Mouse (Mus musculus) myocyte (in vitro differentiated cells): Measurements from ENCODE around the gene Foxi3. TPM values are rescaled to one million over a fixed set of nuclear protein-coding genes. Genes with fewer than 3 reads are reported as not detected.

Experiments
- H3K27me3 ChIP-seq: one replicate; pipeline ENCODE4 v1.6.1; 2011; ENCODE audit not compliant: control insufficient read depth, insufficient read depth, insufficient read length
- H3K36me3 ChIP-seq: one replicate; pipeline ENCODE4 v1.6.1; 2011; ENCODE audit not compliant: control insufficient read depth, insufficient read depth
- H3K4me2 ChIP-seq: one replicate; pipeline ENCODE4 v1.6.1; 2011; ENCODE audit warnings: low read depth, control low read depth
- H3K4me3 ChIP-seq: one replicate; pipeline ENCODE4 v1.5.1; 2011; ENCODE audit warnings: mild to moderate bottlenecking, control low read depth, moderate library complexity
- H3K79me2 ChIP-seq: one replicate; pipeline ENCODE4 v1.6.1; 2011; ENCODE audit not compliant: control insufficient read depth, insufficient read depth
- H3ac ChIP-seq: one replicate; pipeline ENCODE4 v1.6.1; 2011; ENCODE audit not compliant: control insufficient read depth, insufficient read length
- CEBPB ChIP-seq: IDR thresholded peaks from 2 replicates; pipeline ENCODE4 v1.6.1; 2011; ENCODE audit warnings: mild to moderate bottlenecking, moderate library complexity; ENCODE audit not compliant: poor library complexity, insufficient read depth, severe bottlenecking
- E2F4 ChIP-seq: IDR thresholded peaks from one replicate; pipeline ENCODE4 v1.6.1; 2011; ENCODE audit warnings: mild to moderate bottlenecking, control low read depth, moderate library complexity; ENCODE audit not compliant: insufficient read depth
- MAX ChIP-seq: IDR thresholded peaks from one replicate; pipeline ENCODE4 v1.6.1; 2011; ENCODE audit warnings: low read depth, mild to moderate bottlenecking, control low read depth
- MYOD1 ChIP-seq, 3 experiments: IDR thresholded peaks; one replicate each; pipeline ENCODE4 v1.6.1; 2011; ENCODE audit warnings: control low read depth in 2 of 3, low read depth in 2 of 3, mild to moderate bottlenecking in 2 of 3, moderate library complexity in 1 of 3; ENCODE audit not compliant: insufficient read length in 2 of 3, control insufficient read depth in 1 of 3
- MYOG ChIP-seq, 3 experiments: IDR thresholded peaks; one replicate each; pipeline ENCODE4 v1.6.1; 2011; ENCODE audit warnings: control low read depth in 2 of 3, low read depth in 2 of 3, mild to moderate bottlenecking in 2 of 3; ENCODE audit not compliant: insufficient read length in 2 of 3, control insufficient read depth in 1 of 3, insufficient read depth in 1 of 3
- POLR2A ChIP-seq: IDR thresholded peaks from one replicate; pipeline ENCODE4 v1.6.1; 2011; ENCODE audit warnings: low read depth, mild to moderate bottlenecking, control low read depth, moderate library complexity; ENCODE audit not compliant: insufficient read length
- POLR2AphosphoS2 ChIP-seq: IDR thresholded peaks from one replicate; pipeline ENCODE4 v1.6.1; 2011; ENCODE audit warnings: low read depth, control low read depth; ENCODE audit not compliant: insufficient read length
- REST ChIP-seq: IDR thresholded peaks from one replicate; pipeline ENCODE4 v1.6.1; 2011; ENCODE audit warnings: mild to moderate bottlenecking, control low read depth, moderate library complexity; ENCODE audit not compliant: insufficient read depth, insufficient read length
- SRF ChIP-seq: IDR thresholded peaks from one replicate; pipeline ENCODE4 v1.6.1; 2011; ENCODE audit warnings: low read depth; ENCODE audit not compliant: control insufficient read depth, insufficient read length
- TCF12 ChIP-seq: IDR thresholded peaks from one replicate; pipeline ENCODE4 v1.6.1; 2011; ENCODE audit warnings: mild to moderate bottlenecking, control low read depth; ENCODE audit not compliant: poor library complexity, insufficient read depth, severe bottlenecking
- TCF3 ChIP-seq: IDR thresholded peaks from one replicate; pipeline ENCODE4 v1.6.1; 2011; ENCODE audit warnings: low read depth, control low read depth; ENCODE audit not compliant: insufficient read length
- USF1 ChIP-seq: IDR thresholded peaks from one replicate; pipeline ENCODE4 v1.6.1; 2011; ENCODE audit warnings: low read depth, mild to moderate bottlenecking, control low read depth, moderate library complexity
- polyA plus RNA-seq: library from polyadenylated mRNA; unstranded; fragments of >200 nt; fragmentation: generic; extraction: Trizol; gene quantifications from one replicate; pipeline ENCODE4 v1.2.1, GENCODE M21; 2012; ENCODE audit warnings: missing spikeins

The Foxi3 gene
- polyA plus RNA-seq: not detected

- TF ChIP-seq USF1 (no peak), POLR2A (no peak), MYOG (IDR thresholded peaks at IDR 0.05; ENCODE audit: control insufficient read depth in 1 of 3, insufficient read depth in 1 of 3, insufficient read length in 2 of 3, low read depth in 2 of 3) (no peak), REST (no peak), MYOD1 (IDR thresholded peaks at IDR 0.05; ENCODE audit: control insufficient read depth in 1 of 3, insufficient read length in 2 of 3, low read depth in 2 of 3) (no peak), SRF (no peak)
- H3K4me3 ChIP-seq: no peak within 1 kb of the TSS
- no peaks in the 10 kb centered on the region for H3K79me2 ChIP-seq
- no peaks in the 10 kb centered on the region for H3K36me3 ChIP-seq
- H3K27me3 ChIP-seq: peaks cover 23% of the 10 kb centered on the region
- H3K4me2 ChIP-seq: no peak within 1 kb of the TSS
- H3ac ChIP-seq: no peak within 1 kb of the TSS
These were observed at the start of gene Foxi3 for GRCm38 (mm10) chr6:70956285-70956912. Gene Foxi3 (plus strand): TSS chr6:70956531.

- H3K79me2 ChIP-seq: no peaks in the 10 kb centered on the region
- H3K27me3 ChIP-seq: peaks cover 15% of the 10 kb centered on the region
- no peak for TF ChIP-seq REST
- TF ChIP-seq POLR2A: no peak
- TF ChIP-seq TCF3: no peak
- TF ChIP-seq USF1: no peak
- no peak for TF ChIP-seq E2F4
- TF ChIP-seq POLR2AphosphoS2: no peak
- no peak for TF ChIP-seq MYOD1 (IDR thresholded peaks at IDR 0.05; ENCODE audit: control insufficient read depth in 1 of 3, insufficient read length in 2 of 3, low read depth in 2 of 3)
- TF ChIP-seq MYOG (IDR thresholded peaks at IDR 0.05; ENCODE audit: control insufficient read depth in 1 of 3, insufficient read depth in 1 of 3, insufficient read length in 2 of 3, low read depth in 2 of 3): no peak
- no peak for TF ChIP-seq CEBPB
- no peak for TF ChIP-seq MAX
- TF ChIP-seq TCF12: no peak
- TF ChIP-seq SRF: no peak
These were observed 46.8 kb upstream of the Foxi3 start for GRCm38 (mm10) chr6:70909572-70909971.

GRCm38 (mm10) chr6:70910285-70910684, 46.0 kb upstream of the Foxi3 start:
- no peaks in the 10 kb centered on the region for H3K79me2 ChIP-seq
- H3K27me3 ChIP-seq: peaks cover 15% of the 10 kb centered on the region
- H3ac ChIP-seq: no peak overlapping the region
- H3K4me3 ChIP-seq: no peak overlapping the region
- no peak for TF ChIP-seq TCF3
- no peak for TF ChIP-seq POLR2AphosphoS2
- no peak for TF ChIP-seq SRF
- TF ChIP-seq MYOD1 (IDR thresholded peaks at IDR 0.05; ENCODE audit: control insufficient read depth in 1 of 3, insufficient read length in 2 of 3, low read depth in 2 of 3): no peak
- TF ChIP-seq POLR2A: no peak
- TF ChIP-seq E2F4: no peak
- no peak for TF ChIP-seq USF1
- TF ChIP-seq MYOG (IDR thresholded peaks at IDR 0.05; ENCODE audit: control insufficient read depth in 1 of 3, insufficient read depth in 1 of 3, insufficient read length in 2 of 3, low read depth in 2 of 3): no peak
- TF ChIP-seq TCF12: no peak
- TF ChIP-seq MAX: no peak
- no peak for TF ChIP-seq REST
- TF ChIP-seq CEBPB: no peak
- H3K4me2 ChIP-seq: no peak overlapping the region
- no peaks in the 10 kb centered on the region for H3K36me3 ChIP-seq

More at GRCm38 (mm10) chr6:70909572-70909971, 46.8 kb upstream of the Foxi3 start:
- Histone ChIP-seq H3K4me3 (no peak overlapping the region), H3K4me2 (no peak overlapping the region), H3ac (no peak overlapping the region), H3K36me3 (no peaks in the 10 kb centered on the region)

- Histone ChIP-seq H3ac (no peak overlapping the region), H3K36me3 (no peaks in the 10 kb centered on the region), H3K79me2 (no peaks in the 10 kb centered on the region), H3K4me2 (peak overlapping the region; percentile 36), H3K27me3 (peaks cover 15% of the 10 kb centered on the region), H3K4me3 (no peak overlapping the region)
- TF ChIP-seq CEBPB (no peak), MYOG (IDR thresholded peaks at IDR 0.05; ENCODE audit: control insufficient read depth in 1 of 3, insufficient read depth in 1 of 3, insufficient read length in 2 of 3, low read depth in 2 of 3) (no peak)
These were observed 44.5 kb upstream of the Foxi3 start for GRCm38 (mm10) chr6:70911668-70912395.

- H3K4me2 ChIP-seq: no peak overlapping the region
- TF ChIP-seq POLR2AphosphoS2: no peak
- no peak for TF ChIP-seq REST
- no peak for TF ChIP-seq SRF
- no peak for TF ChIP-seq MYOD1 (IDR thresholded peaks at IDR 0.05; ENCODE audit: control insufficient read depth in 1 of 3, insufficient read length in 2 of 3, low read depth in 2 of 3)
- no peak for TF ChIP-seq MAX
- no peak for TF ChIP-seq TCF12
- no peak for TF ChIP-seq TCF3
- no peak for TF ChIP-seq USF1
- TF ChIP-seq E2F4: no peak
- TF ChIP-seq CEBPB: no peak
- no peak for TF ChIP-seq POLR2A
- TF ChIP-seq MYOG (IDR thresholded peaks at IDR 0.05; ENCODE audit: control insufficient read depth in 1 of 3, insufficient read depth in 1 of 3, insufficient read length in 2 of 3, low read depth in 2 of 3): no peak
- H3K27me3 ChIP-seq: peaks cover 15% of the 10 kb centered on the region
- no peaks in the 10 kb centered on the region for H3K79me2 ChIP-seq
- no peaks in the 10 kb centered on the region for H3K36me3 ChIP-seq
- no peak overlapping the region for H3K4me3 ChIP-seq
- H3ac ChIP-seq: no peak overlapping the region
These were observed 44.0 kb upstream of the Foxi3 start for GRCm38 (mm10) chr6:70912396-70912765.
